Comparison of ENCODE assay signal across 9 mouse cellular contexts in genomic region chr19:46622659-46623193, GRCm38 (mm10). TPM values are rescaled to one million over a fixed set of nuclear protein-coding genes. Genes with fewer than 3 reads are reported as not detected.
DNase-seq lines count a peak whose midpoint lies in the region; ATAC-seq and TF ChIP-seq lines count a peak whose summit lies in the region.
"Had no signal": no experiment of that assay in that cellular context is flagged by ENCODE, and none has a peak within 500 bp of the region (broad histone marks: within the 10 kb centered on the region; RNA-seq: fewer than 3 reads in every experiment).

No protein-coding gene starts in this region.

- no peak for ATAC-seq in forebrain, embryonic 13.5 days
- no peak for ATAC-seq in limb, embryonic 14.5 days (ENCODE audit: low FRiP score, low read depth)
- ATAC-seq in stomach, embryonic 14.5 days (ENCODE audit: insufficient number of reproducible peaks, insufficient read depth, low FRiP score, low read depth), result no peak

- no peaks in the 10 kb centered on the region for H3K9me3 ChIP-seq in forebrain, embryonic 13.5 days (replicated peaks)
- no peaks in the 10 kb centered on the region for H3K9me3 ChIP-seq in limb, embryonic 14.5 days (ENCODE audit: control insufficient read depth, low read length)
- H3K9me3 ChIP-seq in stomach, embryonic 14.5 days (ENCODE audit: control insufficient read depth, low read depth, low read length), result no peaks in the 10 kb centered on the region

- peaks cover under 1% of the 10 kb centered on the region; the same call in 1 of the 2 replicates for H3K36me3 ChIP-seq in liver, adult 2 months (ENCODE audit: control insufficient read depth, insufficient read depth, low read length)
- peaks cover 19% of the 10 kb centered on the region for H3K36me3 ChIP-seq in forebrain, embryonic 13.5 days (ENCODE audit: poor library complexity, severe bottlenecking)
- H3K36me3 ChIP-seq in limb, embryonic 14.5 days (ENCODE audit: control insufficient read depth, insufficient read depth, low read length), result peaks cover 5% of the 10 kb centered on the region; the same call in 1 of the 2 replicates
- H3K36me3 ChIP-seq in stomach, embryonic 14.5 days (ENCODE audit: control insufficient read depth, insufficient read depth, low read length), result no peaks in the 10 kb centered on the region; the same call in 1 of the 2 replicates

- H3K9ac ChIP-seq in liver, adult 2 months (ENCODE audit: low read depth, low read length), result peak overlapping the region; percentile 32; the same call in 1 of the 2 replicates
- peak overlapping the region; percentile 48 for H3K9ac ChIP-seq in forebrain, embryonic 13.5 days
- H3K9ac ChIP-seq in limb, embryonic 14.5 days (ENCODE audit: low read depth, low read length, severe bottlenecking), result peak overlapping the region; percentile 55
- H3K9ac ChIP-seq in stomach, embryonic 14.5 days (replicated peaks; ENCODE audit: low read depth, low read length), result no peak overlapping the region; the same call in 1 of the 2 replicates

- 53% methylated on average over 12 of the region's 12 CpGs for WGBS in liver, adult 2 months
- 38% methylated on average over 12 of the region's 12 CpGs for WGBS in forebrain, embryonic 13.5 days
- 33% methylated on average over 12 of the region's 12 CpGs for WGBS in limb, embryonic 14.5 days
- 29% methylated on average over 12 of the region's 12 CpGs for WGBS in stomach, embryonic 14.5 days

- no peak for TF ChIP-seq POLR2A in liver, adult 2 months (IDR thresholded peaks at IDR 0.05; ENCODE audit: extremely low read depth, insufficient read depth, low read length)
- TF ChIP-seq POLR2A in limb, embryonic 14.5 days (IDR thresholded peaks at IDR 0.05; ENCODE audit: borderline replicate concordance, extremely low read depth, insufficient read depth, insufficient read length), result no peak

- no peak for DNase-seq in liver, adult 2 months (ENCODE audit: extremely low read depth, low read depth, low spot score)
- no peak for DNase-seq in liver
- DNase-seq in limb, embryonic 14.5 days (ENCODE audit: low spot score), result no peak
- no peak for DNase-seq in natural killer cell, adult 2 months (ENCODE audit: low spot score in 2 of 2)
- DNase-seq in spleen, postnatal 36 days (ENCODE audit: low spot score in 2 of 2), result no peak
- DNase-seq in right cerebral cortex, postnatal 10 days (ENCODE audit: low spot score in 2 of 2), result no peak
- DNase-seq: cerebellum, adult 11 months had no signal

- H3K4me2 ChIP-seq in forebrain, embryonic 13.5 days, result peak overlapping the region; percentile 44
- peak overlapping the region; percentile 58 for H3K4me2 ChIP-seq in limb, embryonic 14.5 days (replicated peaks; ENCODE audit: low read depth, low read length, severe bottlenecking)
- H3K4me2 ChIP-seq in stomach, embryonic 14.5 days (replicated peaks; ENCODE audit: low read depth, low read length), result peak overlapping the region; percentile 45

- peaks cover 51% of the 10 kb centered on the region; the same call in 1 of the 2 replicates for H3K79me2 ChIP-seq in liver, adult 2 months (ENCODE audit: control insufficient read depth, insufficient read depth, low read length)

- H3K4me1 ChIP-seq in liver, adult 2 months (ENCODE audit: control insufficient read depth, insufficient read depth, low read length), result peaks cover 54% of the 10 kb centered on the region
- H3K4me1 ChIP-seq in forebrain, embryonic 13.5 days, result peaks cover 65% of the 10 kb centered on the region
- peaks cover 36% of the 10 kb centered on the region for H3K4me1 ChIP-seq in limb, embryonic 14.5 days (ENCODE audit: control insufficient read depth, insufficient read depth, low read length)
- peaks cover 53% of the 10 kb centered on the region for H3K4me1 ChIP-seq in stomach, embryonic 14.5 days (ENCODE audit: control insufficient read depth, insufficient read depth, low read length)

- 0 out of 2 replicates have a peak overlapping the region, but pooled peaks have one; percentile 16 for H3K27ac ChIP-seq in liver, adult 2 months (replicated peaks; ENCODE audit: insufficient read depth, low read depth, low read length)
- H3K27ac ChIP-seq in forebrain, embryonic 13.5 days, result no peak overlapping the region
- peak overlapping the region; percentile 82 for H3K27ac ChIP-seq in limb, embryonic 14.5 days (replicated peaks; ENCODE audit: low read depth, low read length)
- peak overlapping the region; percentile 70 for H3K27ac ChIP-seq in stomach, embryonic 14.5 days (ENCODE audit: low read length)

- H3K27me3 ChIP-seq in liver, adult 2 months (ENCODE audit: control insufficient read depth, insufficient read depth, low read length), result no peaks in the 10 kb centered on the region
- no peaks in the 10 kb centered on the region for H3K27me3 ChIP-seq in forebrain, embryonic 13.5 days
- H3K27me3 ChIP-seq in limb, embryonic 14.5 days (ENCODE audit: control insufficient read depth, insufficient read depth, low read length), result no peaks in the 10 kb centered on the region
- H3K27me3 ChIP-seq in stomach, embryonic 14.5 days (ENCODE audit: control insufficient read depth, insufficient read depth, low read length), result no peaks in the 10 kb centered on the region

- no peak overlapping the region for H3K4me3 ChIP-seq in liver, adult 2 months (ENCODE audit: insufficient read depth, low read depth, low read length)
- no peak overlapping the region for H3K4me3 ChIP-seq in forebrain, embryonic 13.5 days
- H3K4me3 ChIP-seq in limb, embryonic 14.5 days (replicated peaks; ENCODE audit: low read length), result peak overlapping the region; percentile 30
- no peak overlapping the region for H3K4me3 ChIP-seq in stomach, embryonic 14.5 days (ENCODE audit: low read depth, low read length)

- no peak for TF ChIP-seq CTCF in liver, adult 2 months (IDR thresholded peaks at IDR 0.05; ENCODE audit: low read depth, low read length)

RNA-seq across cellular contexts. Expression of gene Wbp1l, which starts 23.8 kb away (rescaled TPM):
- total RNA-seq in liver, adult 2 months (2014; rRNA removed), result 66.7 and 90.9 TPM in 2 replicates
- 140 and 169 TPM in 2 replicates for polyA plus RNA-seq in liver, adult 2 months (2012; rRNA removed)
- polyA plus RNA-seq in forebrain, embryonic 13.5 days (2015; fragmentation: Nextera tagmentation; extraction: Ambion mirVana), result 33.1 and 36.5 TPM in 2 replicates
- polyA plus RNA-seq in limb, embryonic 14.5 days (2012; rRNA removed), result 44.0 and 54.1 TPM in 2 replicates
- 42.6 and 43.8 TPM in 2 replicates for polyA plus RNA-seq in limb, embryonic 14.5 days (2014; fragmentation: Nextera tagmentation; extraction: Ambion mirVana)
- 35.7 and 37.0 TPM in 2 replicates for polyA plus RNA-seq in stomach, embryonic 14.5 days (2014; fragmentation: Nextera tagmentation; extraction: Ambion mirVana)

RNA-seq across cellular contexts. Expression of gene Sfxn2, which starts 49.6 kb away (rescaled TPM):
- 33.8 and 34.6 TPM in 2 replicates for total RNA-seq in liver, adult 2 months (2014; rRNA removed)
- polyA plus RNA-seq in liver, adult 2 months (2012; rRNA removed), result 13.9 and 15.1 TPM in 2 replicates
- 12.4 and 13.2 TPM in 2 replicates for polyA plus RNA-seq in forebrain, embryonic 13.5 days (2015; fragmentation: Nextera tagmentation; extraction: Ambion mirVana)
- polyA plus RNA-seq in limb, embryonic 14.5 days (2012; rRNA removed), result 26.4 and 26.7 TPM in 2 replicates
- 21.2 and 22.0 TPM in 2 replicates for polyA plus RNA-seq in limb, embryonic 14.5 days (2014; fragmentation: Nextera tagmentation; extraction: Ambion mirVana)
- polyA plus RNA-seq in stomach, embryonic 14.5 days (2014; fragmentation: Nextera tagmentation; extraction: Ambion mirVana), result 19.3 and 20.8 TPM in 2 replicates

RNA-seq across cellular contexts. Expression of gene Arl3, which starts 49.7 kb away (rescaled TPM):
- total RNA-seq in liver, adult 2 months (2014; rRNA removed), result 21.9 and 25.1 TPM in 2 replicates
- polyA plus RNA-seq in liver, adult 2 months (2012; rRNA removed), result 8.7 and 12.7 TPM in 2 replicates
- 233 and 245 TPM in 2 replicates for polyA plus RNA-seq in forebrain, embryonic 13.5 days (2015; fragmentation: Nextera tagmentation; extraction: Ambion mirVana)
- polyA plus RNA-seq in limb, embryonic 14.5 days (2012; rRNA removed), result 93.0 and 120 TPM in 2 replicates
- 87.2 and 97.8 TPM in 2 replicates for polyA plus RNA-seq in limb, embryonic 14.5 days (2014; fragmentation: Nextera tagmentation; extraction: Ambion mirVana)
- polyA plus RNA-seq in stomach, embryonic 14.5 days (2014; fragmentation: Nextera tagmentation; extraction: Ambion mirVana), result 89.4 and 98.7 TPM in 2 replicates

RNA-seq across cellular contexts. Expression of gene Cyp17a1, which starts 50.2 kb away (rescaled TPM):
- 106 and 193 TPM in 2 replicates for total RNA-seq in liver, adult 2 months (2014; rRNA removed)
- 85.1 and 113 TPM in 2 replicates for polyA plus RNA-seq in liver, adult 2 months (2012; rRNA removed)
- not detected in 2 replicates for polyA plus RNA-seq in forebrain, embryonic 13.5 days (2015; fragmentation: Nextera tagmentation; extraction: Ambion mirVana)
- polyA plus RNA-seq in limb, embryonic 14.5 days (2012; rRNA removed), result 0.20 and 0.22 TPM in 2 replicates
- polyA plus RNA-seq in limb, embryonic 14.5 days (2014; fragmentation: Nextera tagmentation; extraction: Ambion mirVana), result 0.23 and 0.47 TPM in 2 replicates
- polyA plus RNA-seq in stomach, embryonic 14.5 days (2014; fragmentation: Nextera tagmentation; extraction: Ambion mirVana), result not detected in 2 replicates
